Mouse (Mus musculus) lung, embryonic 14.5 days (tissue): ENCODE measurements at regions not wholly inside any gene's neighbourhood (a gene's known extent, or its start where the extent isn't known, plus 50 kb on each side); places are given as distances from the start of the nearest gene placed in this dataset.

Experiments
- ATAC-seq: fragments of 200-750 bp; cut with Nextera tagmentation; 2 replicates; pipeline ENCODE4 v1.8.0; 2017; ENCODE audit warnings: mild to moderate bottlenecking, moderate TSS enrichment, moderate library complexity; ENCODE audit not compliant: insufficient read depth
- DNase-seq: peaks from one replicate; pipeline ENCODE4 v3.0.0-alpha.2; 2015
- H3K27ac ChIP-seq: fragments of 300-500 bp; sonication (generic); 2 replicates; pipeline ENCODE4 v1.5.1; 2014; ENCODE audit warnings: low read depth, mild to moderate bottlenecking, moderate library complexity
- H3K27me3 ChIP-seq: fragments of 300-500 bp; sonication (generic); 2 replicates; pipeline ENCODE4 v1.6.1; 2014; ENCODE audit warnings: low read length, control low read depth; ENCODE audit not compliant: insufficient read depth
- H3K36me3 ChIP-seq: fragments of 300-500 bp; sonication (generic); 2 replicates; pipeline ENCODE4 v1.6.1; 2014; ENCODE audit warnings: control low read depth; ENCODE audit not compliant: insufficient read depth
- H3K4me1 ChIP-seq: fragments of 300-500 bp; sonication (generic); 2 replicates; pipeline ENCODE4 v1.6.1; 2014; ENCODE audit warnings: antibody characterized with exemption, control low read depth; ENCODE audit not compliant: insufficient read depth
- H3K4me2 ChIP-seq: fragments of 300-500 bp; sonication (generic); 2 replicates; pipeline ENCODE4 v1.6.1; 2014; ENCODE audit warnings: mild to moderate bottlenecking
- H3K4me3 ChIP-seq: fragments of 300-500 bp; sonication (generic); 2 replicates; pipeline ENCODE4 v1.5.1; 2014; ENCODE audit warnings: low read depth, low read length
- H3K9ac ChIP-seq: fragments of 300-500 bp; sonication (generic); 2 replicates; pipeline ENCODE4 v1.6.1; 2014
- H3K9me3 ChIP-seq: fragments of 300-500 bp; sonication (generic); 2 replicates; pipeline ENCODE4 v1.6.1; 2016; ENCODE audit warnings: low read depth, low read length, control low read depth
- CTCF ChIP-seq: IDR thresholded peaks from 2 replicates; pipeline ENCODE4 v1.5.1; 2016; ENCODE audit warnings: antibody characterized with exemption, low read depth
- WGBS: fragments of 180-500 bp; shearing (Covaris S2); extraction: QIAGEN DNeasy Blood & Tissue Kit; methylation state at CpG from one replicate; pipeline ENCODE4 v1.1.7; 2014; 5-methylcytosine and 5-hydroxymethylcytosine counted together

DNA sequence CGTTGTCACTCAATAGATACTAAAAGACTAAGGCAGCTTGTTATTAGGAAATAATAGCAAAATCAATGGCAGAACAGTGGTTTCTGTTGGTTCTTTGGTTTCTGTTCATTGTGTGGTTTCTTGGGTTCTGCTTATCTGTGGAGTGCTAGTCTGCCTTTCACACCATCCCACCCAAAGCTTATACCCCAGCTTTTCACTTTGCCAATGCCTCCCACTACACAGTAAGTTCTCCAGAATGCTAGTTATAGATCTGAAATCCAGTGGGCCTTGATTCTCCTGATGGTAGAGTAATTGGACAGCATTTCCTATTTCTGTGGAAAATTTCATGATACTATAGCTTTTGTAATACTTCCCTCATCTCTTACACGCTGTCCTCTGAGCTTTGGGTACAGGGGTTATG is 700.8 kb upstream of the 1700009N14Rik start:
- no peak for DNase-seq
- Histone ChIP-seq H3K4me3 (no peak overlapping the region), H3K27ac (no peak overlapping the region), H3K4me1 (no peaks in the 10 kb centered on the region), H3K9me3 (no peaks in the 10 kb centered on the region), H3K9ac (no peak overlapping the region), H3K27me3 (no peaks in the 10 kb centered on the region), H3K4me2 (no peak overlapping the region), H3K36me3 (no peaks in the 10 kb centered on the region)
- TF ChIP-seq CTCF, result no peak
- ATAC-seq, result no peak
- 80% methylated on average over 2 of the region's 2 CpGs for WGBS

GRCm38 (mm10) chr4:38785016-38785415 is 665.1 kb upstream of the 1700009N14Rik start:
- DNase-seq (peak; percentile 16), ATAC-seq (peak; percentile 44; the same call in 1 of the 2 replicates)
- Histone ChIP-seq H3K36me3 (no peaks in the 10 kb centered on the region), H3K4me2 (no peak overlapping the region), H3K4me3 (no peak overlapping the region), H3K4me1 (no peaks in the 10 kb centered on the region), H3K9me3 (no peaks in the 10 kb centered on the region), H3K9ac (no peak overlapping the region), H3K27ac (no peak overlapping the region), H3K27me3 (no peaks in the 10 kb centered on the region)
- no peak for TF ChIP-seq CTCF

- WGBS, result 79% methylated on average over 2 of the region's 2 CpGs
Observed at GRCm38 (mm10) chr4:38825133-38825532, 625.0 kb upstream of the 1700009N14Rik start.

DNA sequence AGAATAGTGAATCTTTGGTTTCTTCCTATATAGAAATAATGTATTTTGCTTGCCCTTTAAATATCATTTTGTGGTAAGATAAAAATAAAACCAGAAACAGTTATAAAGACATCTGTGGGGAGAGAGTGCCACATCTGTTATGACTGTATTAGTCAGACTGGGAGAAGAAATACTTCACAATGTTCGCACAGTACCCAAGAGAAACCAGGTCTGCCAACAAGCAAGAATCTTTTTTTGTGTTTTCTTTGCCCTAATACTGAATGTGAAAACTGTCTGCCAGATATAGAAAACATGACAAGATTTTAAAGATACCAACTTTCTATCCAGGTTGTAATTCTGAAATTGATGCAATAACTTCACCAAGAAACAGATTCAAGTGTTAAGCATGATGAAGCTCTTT is 601.8 kb upstream of the 1700009N14Rik start:
- no peak for ATAC-seq
- Histone ChIP-seq H3K9me3 (no peaks in the 10 kb centered on the region), H3K4me2 (no peak overlapping the region), H3K27me3 (no peaks in the 10 kb centered on the region), H3K4me3 (no peak overlapping the region), H3K4me1 (no peaks in the 10 kb centered on the region), H3K36me3 (no peaks in the 10 kb centered on the region), H3K9ac (no peak overlapping the region), H3K27ac (no peak overlapping the region)
- 90% methylated on average over 1 of the region's 1 CpGs for WGBS
- DNase-seq, result no peak
- no peak for TF ChIP-seq CTCF

More at GRCm38 (mm10) chr4:38825133-38825532, 625.0 kb upstream of the 1700009N14Rik start:
- no peak overlapping the region for H3K27ac ChIP-seq
- TF ChIP-seq CTCF, result no peak
- H3K36me3 ChIP-seq, result no peaks in the 10 kb centered on the region
- no peaks in the 10 kb centered on the region for H3K27me3 ChIP-seq
- no peak overlapping the region for H3K4me2 ChIP-seq
- ATAC-seq, result no peak
- DNase-seq, result no peak
- no peak overlapping the region for H3K4me3 ChIP-seq
- H3K4me1 ChIP-seq, result no peaks in the 10 kb centered on the region
- H3K9ac ChIP-seq, result no peak overlapping the region
- H3K9me3 ChIP-seq, result no peaks in the 10 kb centered on the region

DNA sequence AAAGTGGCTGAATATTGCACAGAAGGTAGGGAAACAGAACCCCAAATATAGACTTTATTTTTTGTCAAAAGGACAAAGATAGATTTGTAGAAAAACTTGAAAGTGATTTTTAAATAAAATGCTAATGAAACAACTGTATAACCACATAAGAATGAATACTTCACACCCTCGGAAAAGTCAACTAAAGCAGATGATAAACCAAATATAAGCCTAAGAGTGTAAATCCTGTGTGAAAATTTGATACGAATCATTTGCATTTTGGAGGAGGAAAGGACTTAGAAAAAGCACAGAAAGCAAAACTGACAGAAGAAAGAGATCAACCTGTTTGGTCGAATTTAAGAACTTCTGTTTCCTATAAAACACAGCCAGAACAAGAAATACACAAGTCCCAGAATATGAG is 595.7 kb upstream of the 1700009N14Rik start:
- WGBS, result 69% methylated on average over 3 of the region's 3 CpGs
- H3K4me1 ChIP-seq, result no peaks in the 10 kb centered on the region
- no peaks in the 10 kb centered on the region for H3K9me3 ChIP-seq
- H3K36me3 ChIP-seq, result no peaks in the 10 kb centered on the region
- DNase-seq, result no peak
- H3K27me3 ChIP-seq, result no peaks in the 10 kb centered on the region
- H3K27ac ChIP-seq, result no peak overlapping the region
- no peak for TF ChIP-seq CTCF
- no peak overlapping the region for H3K4me3 ChIP-seq
- H3K4me2 ChIP-seq, result no peak overlapping the region
- ATAC-seq, result no peak
- no peak overlapping the region for H3K9ac ChIP-seq

DNA sequence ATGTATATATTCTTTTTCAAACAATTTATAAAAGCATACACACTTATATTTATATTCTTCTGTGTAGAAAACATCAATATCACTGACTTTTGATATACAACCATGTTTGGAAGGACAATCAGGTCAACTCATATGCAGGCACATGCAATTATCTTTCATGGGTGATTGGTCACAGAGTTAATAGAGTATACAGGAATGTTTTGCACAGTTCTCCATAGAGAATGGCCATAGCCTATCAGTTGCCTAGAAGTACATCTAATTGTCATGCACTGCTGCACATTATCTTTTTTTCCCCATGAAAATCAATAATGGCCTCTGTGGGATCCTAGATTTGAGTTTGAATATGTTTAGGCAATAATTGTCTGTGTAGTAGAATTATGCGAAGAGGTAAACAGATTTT is 549.5 kb upstream of the 1700009N14Rik start:
- Histone ChIP-seq H3K4me2 (no peak overlapping the region), H3K36me3 (no peaks in the 10 kb centered on the region), H3K9ac (no peak overlapping the region), H3K4me1 (no peaks in the 10 kb centered on the region), H3K9me3 (no peaks in the 10 kb centered on the region), H3K4me3 (no peak overlapping the region), H3K27ac (no peak overlapping the region), H3K27me3 (no peaks in the 10 kb centered on the region)
- DNase-seq, result no peak
- no peak for TF ChIP-seq CTCF
- 90% methylated on average over 1 of the region's 1 CpGs for WGBS
- no peak for ATAC-seq

- Histone ChIP-seq H3K36me3 (no peaks in the 10 kb centered on the region), H3K9ac (no peak overlapping the region), H3K4me3 (no peak overlapping the region), H3K27me3 (no peaks in the 10 kb centered on the region), H3K4me2 (no peak overlapping the region), H3K4me1 (no peaks in the 10 kb centered on the region), H3K9me3 (no peaks in the 10 kb centered on the region), H3K27ac (no peak overlapping the region)
- TF ChIP-seq CTCF, result no peak
- no peak for ATAC-seq
- no peak for DNase-seq
- WGBS, result 77% methylated on average over 5 of the region's 5 CpGs
Observed at GRCm38 (mm10) chr4:38926831-38927230, 523.3 kb upstream of the 1700009N14Rik start.

GRCm38 (mm10) chr4:38953633-38954032 is 496.5 kb upstream of the 1700009N14Rik start:
- Histone ChIP-seq H3K9ac (no peak overlapping the region), H3K27ac (no peak overlapping the region), H3K36me3 (no peaks in the 10 kb centered on the region), H3K4me2 (no peak overlapping the region), H3K4me1 (no peaks in the 10 kb centered on the region), H3K9me3 (no peaks in the 10 kb centered on the region), H3K4me3 (no peak overlapping the region), H3K27me3 (no peaks in the 10 kb centered on the region)
- DNase-seq (no peak), ATAC-seq (no peak)
- 32% methylated on average over 1 of the region's 1 CpGs for WGBS
- no peak for TF ChIP-seq CTCF
